Mouse (Mus musculus): ENCODE results near the gene Pigc.

DNA sequence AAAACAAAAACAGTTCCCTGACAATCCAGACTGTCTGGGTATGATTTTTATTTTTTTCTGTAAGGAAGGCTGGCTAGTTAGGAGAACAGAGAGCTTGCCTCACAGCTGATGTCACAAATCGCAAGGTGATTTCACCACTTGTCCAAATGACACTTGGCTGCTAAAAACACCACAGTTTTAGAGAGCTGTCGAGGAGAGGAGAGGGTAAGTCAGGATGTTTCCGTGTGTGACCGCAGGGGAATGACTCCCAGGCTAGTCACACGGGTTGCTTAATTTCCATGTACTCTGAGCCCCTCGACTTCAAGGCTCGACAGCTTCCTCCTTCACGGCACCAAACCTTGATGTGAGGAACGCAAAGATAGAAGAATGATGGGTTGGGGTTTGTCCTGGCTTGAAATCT lies 37.1 kb downstream of the Pigc start:
- no peak for TF ChIP-seq CTCF (IDR thresholded peaks at IDR 0.05; ENCODE audit: borderline replicate concordance, control insufficient read depth, extremely low read depth, insufficient read depth, low read length, poor library complexity)
- no peak for TF ChIP-seq POLR2A (IDR thresholded peaks at IDR 0.05; ENCODE audit: control insufficient read depth, extremely low read depth, insufficient read depth, low read length, poor library complexity)

All from thymus, adult 2 months (tissue).